Mouse (Mus musculus) small intestine, adult 2 months (tissue): ENCODE results near the gene Scaf11. TPM values are rescaled to one million over a fixed set of nuclear protein-coding genes. Genes with fewer than 3 reads are reported as not detected.

Experiments used
- H3K27ac ChIP-seq: fragments of 200-500 bp; 2 replicates; pipeline ENCODE4 v1.5.1; 2012; ENCODE audit warnings: low read depth, low read length, control low read depth, inconsistent platforms; ENCODE audit not compliant: insufficient read depth
- H3K27me3 ChIP-seq: fragments of 200-500 bp; 2 replicates; pipeline ENCODE4 v1.6.1; 2012; ENCODE audit warnings: mild to moderate bottlenecking, moderate library complexity, low read length, inconsistent platforms; ENCODE audit not compliant: control insufficient read depth, insufficient read depth
- H3K36me3 ChIP-seq: fragments of 200-500 bp; 2 replicates; pipeline ENCODE4 v1.6.1; 2012; ENCODE audit warnings: mild to moderate bottlenecking, low read length, control low read depth, inconsistent platforms; ENCODE audit not compliant: control insufficient read depth, insufficient read depth
- H3K4me1 ChIP-seq: fragments of 200-500 bp; 2 replicates; pipeline ENCODE4 v1.6.1; 2012; ENCODE audit warnings: low read length, inconsistent platforms, mixed read lengths; ENCODE audit not compliant: control insufficient read depth, insufficient read depth, insufficient read length
- H3K4me3 ChIP-seq: fragments of 200-500 bp; 2 replicates; pipeline ENCODE4 v1.5.1; 2012; ENCODE audit warnings: low read depth, mild to moderate bottlenecking, control low read depth, inconsistent platforms, low read length, moderate library complexity
- CTCF ChIP-seq: fragments of 200-500 bp; IDR thresholded peaks from 2 replicates; pipeline ENCODE4 v1.5.1; 2012; ENCODE audit warnings: low read depth, mild to moderate bottlenecking, control low read depth, inconsistent platforms, low read length, moderate library complexity, mixed read lengths; ENCODE audit not compliant: insufficient replicate concordance, insufficient read length; ENCODE audit errors: extremely low read depth
- POLR2A ChIP-seq: fragments of 200-500 bp; IDR thresholded peaks from 2 replicates; pipeline ENCODE4 v1.6.1; 2012; ENCODE audit warnings: low read depth, mild to moderate bottlenecking, control low read depth, inconsistent platforms, low read length, moderate library complexity
- WGBS: fragments of 180-500 bp; shearing (Covaris S2); methylation state at CpG from one replicate; pipeline ENCODE4 v1.1.7; 2018; 5-methylcytosine and 5-hydroxymethylcytosine counted together
- polyA plus RNA-seq: library from polyadenylated mRNA; depleted of rRNA; stranded (reverse); fragments of >200 nt; gene quantifications from 2 replicates; pipeline ENCODE4 v1.2.3, GENCODE M21; 2012

The Scaf11 gene
- polyA plus RNA-seq, 1 experiment: 14.2 TPM

GRCm38 (mm10) chr15:96491861-96492641, 31.4 kb upstream of the Scaf11 start:
- no peak overlapping the region for H3K27ac ChIP-seq
- TF ChIP-seq CTCF: no peak
- TF ChIP-seq POLR2A: no peak
- H3K4me1 ChIP-seq: no peaks in the 10 kb centered on the region
- H3K36me3 ChIP-seq: no peaks in the 10 kb centered on the region
- H3K4me3 ChIP-seq: no peak overlapping the region
- 54% methylated on average over 13 of the region's 13 CpGs for WGBS
- peaks cover 5% of the 10 kb centered on the region; the same call in 1 of the 2 replicates for H3K27me3 ChIP-seq

- WGBS: 61% methylated on average over 3 of the region's 3 CpGs
- Histone ChIP-seq H3K27ac (no peak overlapping the region), H3K36me3 (no peaks in the 10 kb centered on the region), H3K4me1 (no peaks in the 10 kb centered on the region), H3K27me3 (peaks cover 5% of the 10 kb centered on the region; the same call in 1 of the 2 replicates), H3K4me3 (no peak overlapping the region)
- no peak for TF ChIP-seq POLR2A
- no peak for TF ChIP-seq CTCF
These were observed 30.8 kb upstream of the Scaf11 start for GRCm38 (mm10) chr15:96491421-96491820.

GRCm38 (mm10) chr15:96490123-96490522, 29.5 kb upstream of the Scaf11 start:
- 74% methylated on average over 5 of the region's 5 CpGs for WGBS
- TF ChIP-seq CTCF: no peak
- no peak for TF ChIP-seq POLR2A
- H3K4me3 ChIP-seq: no peak overlapping the region

GRCm38 (mm10) chr15:96488941-96489786, 28.5 kb upstream of the Scaf11 start:
- WGBS: 27% methylated on average over 20 of the region's 20 CpGs
- TF ChIP-seq CTCF (peak; percentile 49; the same call in 1 of the 2 replicates), POLR2A (no peak)
- no peaks in the 10 kb centered on the region for H3K4me1 ChIP-seq
- H3K27ac ChIP-seq: no peak overlapping the region
- H3K4me3 ChIP-seq: no peak overlapping the region
- no peaks in the 10 kb centered on the region for H3K36me3 ChIP-seq
- peaks cover 5% of the 10 kb centered on the region; the same call in 1 of the 2 replicates for H3K27me3 ChIP-seq

More at GRCm38 (mm10) chr15:96490123-96490522, 29.5 kb upstream of the Scaf11 start:
- peaks cover 5% of the 10 kb centered on the region; the same call in 1 of the 2 replicates for H3K27me3 ChIP-seq
- no peaks in the 10 kb centered on the region for H3K4me1 ChIP-seq
- no peak overlapping the region for H3K27ac ChIP-seq
- no peaks in the 10 kb centered on the region for H3K36me3 ChIP-seq

GRCm38 (mm10) chr15:96487066-96487698, 26.5 kb upstream of the Scaf11 start:
- no peaks in the 10 kb centered on the region for H3K36me3 ChIP-seq
- no peak overlapping the region for H3K27ac ChIP-seq
- TF ChIP-seq CTCF: no peak
- no peak for TF ChIP-seq POLR2A
- H3K4me1 ChIP-seq: no peaks in the 10 kb centered on the region
- no peak overlapping the region for H3K4me3 ChIP-seq
- 65% methylated on average over 12 of the region's 12 CpGs for WGBS
- peaks cover 5% of the 10 kb centered on the region; the same call in 1 of the 2 replicates for H3K27me3 ChIP-seq

- H3K4me1 ChIP-seq: no peaks in the 10 kb centered on the region
- no peak overlapping the region for H3K4me3 ChIP-seq
- no peak overlapping the region for H3K27ac ChIP-seq
- H3K27me3 ChIP-seq: no peaks in the 10 kb centered on the region
- H3K36me3 ChIP-seq: no peaks in the 10 kb centered on the region
- 68% methylated on average over 3 of the region's 3 CpGs for WGBS
- TF ChIP-seq CTCF (no peak), POLR2A (no peak)
These were observed 20.2 kb upstream of the Scaf11 start for GRCm38 (mm10) chr15:96480822-96481221.
